ENCODE assay signal across 8 mouse cellular contexts in genomic region chr19:42147769-42148568, GRCm38 (mm10). TPM values are rescaled to one million over a fixed set of nuclear protein-coding genes. Genes with fewer than 3 reads are reported as not detected.
A peak's percentile ranks its signal among the peaks of the same experiment; 100 is the strongest.
DNase-seq lines count a peak whose midpoint lies in the region; ATAC-seq and TF ChIP-seq lines count a peak whose summit lies in the region.

No protein-coding gene starts in this region.

- H3K27me3 ChIP-seq in spleen, adult 2 months (ENCODE audit: control insufficient read depth, insufficient read depth, low read length) = peaks cover 7% of the 10 kb centered on the region
- no peaks in the 10 kb centered on the region for H3K27me3 ChIP-seq in intestine, embryonic 16.5 days (replicated peaks; ENCODE audit: control insufficient read depth, insufficient read depth, low read length)
- peaks cover 52% of the 10 kb centered on the region for H3K27me3 ChIP-seq in liver, embryonic 13.5 days
- H3K27me3 ChIP-seq in testis, adult 2 months (ENCODE audit: control insufficient read depth, insufficient read depth, low read length) = no peaks in the 10 kb centered on the region; the same call in 1 of the 2 replicates

- peak overlapping the region; percentile 87 for H3K4me2 ChIP-seq in intestine, embryonic 16.5 days (ENCODE audit: low read depth, low read length)
- peak overlapping the region; percentile 78 for H3K4me2 ChIP-seq in liver, embryonic 13.5 days

- H3K9me3 ChIP-seq in intestine, embryonic 16.5 days (ENCODE audit: control insufficient read depth, low read length) = no peaks in the 10 kb centered on the region
- H3K9me3 ChIP-seq in liver, embryonic 13.5 days (replicated peaks) = no peaks in the 10 kb centered on the region

- no peak for TF ChIP-seq CTCF in spleen, adult 2 months (IDR thresholded peaks at IDR 0.05; ENCODE audit: extremely low read depth, insufficient read depth, insufficient read length, insufficient replicate concordance)
- TF ChIP-seq CTCF in cortical plate, adult 2 months (IDR thresholded peaks at IDR 0.05; ENCODE audit: extremely low read depth, insufficient read depth, low read length) = no peak
- TF ChIP-seq CTCF in testis, adult 2 months (IDR thresholded peaks at IDR 0.05; ENCODE audit: control insufficient read depth, insufficient read depth, insufficient replicate concordance, low read depth, low read length) = no peak

- peaks cover 12% of the 10 kb centered on the region for H3K4me1 ChIP-seq in spleen, adult 2 months (ENCODE audit: control insufficient read depth, insufficient read depth, insufficient read length)
- H3K4me1 ChIP-seq in cortical plate, adult 2 months (ENCODE audit: control insufficient read depth, insufficient read depth, low read length) = peaks cover 2% of the 10 kb centered on the region; the same call in 1 of the 2 replicates
- peaks cover 31% of the 10 kb centered on the region for H3K4me1 ChIP-seq in intestine, embryonic 16.5 days (ENCODE audit: control insufficient read depth, insufficient read depth, low read length)
- H3K4me1 ChIP-seq in liver, embryonic 13.5 days (replicated peaks) = peaks cover 46% of the 10 kb centered on the region
- H3K4me1 ChIP-seq in testis, adult 2 months (ENCODE audit: control insufficient read depth, insufficient read depth, low read length) = peaks cover 27% of the 10 kb centered on the region

- peak overlapping the region; percentile 80 for H3K4me3 ChIP-seq in spleen, adult 2 months (ENCODE audit: extremely low read depth, insufficient read depth, insufficient read length)
- peak overlapping the region; percentile 65 for H3K4me3 ChIP-seq in cortical plate, adult 2 months (ENCODE audit: insufficient read depth, low read length)
- H3K4me3 ChIP-seq in intestine, embryonic 16.5 days (ENCODE audit: low read length) = peak overlapping the region; percentile 72
- H3K4me3 ChIP-seq in liver, embryonic 13.5 days (replicated peaks) = peak overlapping the region; percentile 65
- peak overlapping the region; percentile 88 for H3K4me3 ChIP-seq in testis, adult 2 months (ENCODE audit: control insufficient read depth, low read depth, low read length)

- H3K27ac ChIP-seq in spleen, adult 2 months (ENCODE audit: insufficient read depth, low read length) = peak overlapping the region; percentile 85
- peak overlapping the region; percentile 98 for H3K27ac ChIP-seq in cortical plate, adult 2 months (ENCODE audit: insufficient read depth, low read length)
- H3K27ac ChIP-seq in intestine, embryonic 16.5 days (ENCODE audit: low read length) = peak overlapping the region; percentile 87
- peak overlapping the region; percentile 65 for H3K27ac ChIP-seq in liver, embryonic 13.5 days
- peak overlapping the region; percentile 77 for H3K27ac ChIP-seq in testis, adult 2 months (ENCODE audit: control insufficient read depth, insufficient read depth, low read depth, low read length)

- H3K36me3 ChIP-seq in spleen, adult 2 months (ENCODE audit: control insufficient read depth, insufficient read depth, low read length) = no peaks in the 10 kb centered on the region
- no peaks in the 10 kb centered on the region for H3K36me3 ChIP-seq in intestine, embryonic 16.5 days (ENCODE audit: control insufficient read depth, insufficient read depth, low read length)
- 0 out of 2 replicates have a peak, but pooled peaks cover 2% of the 10 kb centered on the region for H3K36me3 ChIP-seq in liver, embryonic 13.5 days
- no peaks in the 10 kb centered on the region for H3K36me3 ChIP-seq in testis, adult 2 months (ENCODE audit: control insufficient read depth, insufficient read depth, low read length)

- 6% methylated on average over 63 of the region's 63 CpGs for WGBS in spleen, adult 2 months
- WGBS in intestine, embryonic 16.5 days = under 1% methylated on average over 63 of the region's 63 CpGs
- WGBS in liver, embryonic 13.5 days (ENCODE audit: insufficient replicate concordance) = 4% methylated on average over 63 of the region's 63 CpGs

- H3K9ac ChIP-seq in intestine, embryonic 16.5 days (ENCODE audit: low read depth, low read length) = peak overlapping the region; percentile 87
- peak overlapping the region; percentile 73 for H3K9ac ChIP-seq in liver, embryonic 13.5 days

- DNase-seq in spleen, adult 2 months (ENCODE audit: low read depth in 1 of 2, low spot score in 2 of 2) = peak in 1 of 2 experiments; percentile 24
- DNase-seq in spleen, postnatal 36 days (ENCODE audit: low spot score in 2 of 2) = no peak
- peak; percentile 98 for DNase-seq in heart, adult 11 months
- no peak for DNase-seq in liver, embryonic 13.5 days
- peak; percentile 61 for DNase-seq in naive thymus-derived CD4-positive, alpha-beta T cell, adult 2 months (ENCODE audit: low read depth)

- no peak for TF ChIP-seq POLR2A in spleen, adult 2 months (IDR thresholded peaks at IDR 0.05; ENCODE audit: low read depth, low read length)
- peak; percentile 44 for TF ChIP-seq POLR2A in cortical plate, adult 2 months (IDR thresholded peaks at IDR 0.05; ENCODE audit: extremely low read depth, insufficient read depth, low read length)
- TF ChIP-seq POLR2A in testis, adult 2 months (IDR thresholded peaks at IDR 0.05; ENCODE audit: control insufficient read depth, low read depth, low read length) = peak; percentile 30; the same call in 1 of the 2 replicates

- peak; percentile 21 for ATAC-seq in intestine, embryonic 16.5 days
- peak; percentile 27 for ATAC-seq in liver, embryonic 13.5 days (ENCODE audit: low read depth)

RNA-seq across cellular contexts. Expression of gene Marveld1, which starts 0.8 kb away (rescaled TPM):
- 52.6 and 76.5 TPM in 2 replicates for polyA plus RNA-seq in spleen, adult 2 months (2012; rRNA removed)
- polyA plus RNA-seq in cortical plate, adult 2 months (2012; rRNA removed) = 14.4 and 16.8 TPM in 2 replicates
- 4.4 and 4.6 TPM in 2 replicates for polyA plus RNA-seq in intestine, embryonic 16.5 days (2015; fragmentation: Nextera tagmentation; extraction: Ambion mirVana)
- polyA plus RNA-seq in liver, embryonic 13.5 days (2015; fragmentation: Nextera tagmentation; extraction: Ambion mirVana) = 1.6 TPM in 2 replicates
- 5.5 and 5.9 TPM in 2 replicates for polyA plus RNA-seq in testis, adult 2 months (2012; rRNA removed)

RNA-seq across cellular contexts. Expression of gene Zfyve27, which starts 15.8 kb away (rescaled TPM):
- polyA plus RNA-seq in spleen, adult 2 months (2012; rRNA removed) = 49.4 and 49.5 TPM in 2 replicates
- 107 and 126 TPM in 2 replicates for polyA plus RNA-seq in cortical plate, adult 2 months (2012; rRNA removed)
- polyA plus RNA-seq in intestine, embryonic 16.5 days (2015; fragmentation: Nextera tagmentation; extraction: Ambion mirVana) = 19.0 and 20.6 TPM in 2 replicates
- polyA plus RNA-seq in liver, embryonic 13.5 days (2015; fragmentation: Nextera tagmentation; extraction: Ambion mirVana) = 8.2 and 8.4 TPM in 2 replicates
- 57.8 and 60.3 TPM in 2 replicates for polyA plus RNA-seq in testis, adult 2 months (2012; rRNA removed)

RNA-seq across cellular contexts. Expression of gene Avpi1, which starts 19.1 kb away (rescaled TPM):
- 13.4 and 18.2 TPM in 2 replicates for polyA plus RNA-seq in spleen, adult 2 months (2012; rRNA removed)
- polyA plus RNA-seq in cortical plate, adult 2 months (2012; rRNA removed) = 36.3 and 41.1 TPM in 2 replicates
- polyA plus RNA-seq in intestine, embryonic 16.5 days (2015; fragmentation: Nextera tagmentation; extraction: Ambion mirVana) = 41.5 and 43.8 TPM in 2 replicates
- 15.6 and 15.8 TPM in 2 replicates for polyA plus RNA-seq in liver, embryonic 13.5 days (2015; fragmentation: Nextera tagmentation; extraction: Ambion mirVana)
- 8.4 and 10.8 TPM in 2 replicates for polyA plus RNA-seq in testis, adult 2 months (2012; rRNA removed)

RNA-seq across cellular contexts. Expression of gene Sfrp5, which starts 54.1 kb away (rescaled TPM):
- 0.19 and 0.28 TPM in 2 replicates for polyA plus RNA-seq in spleen, adult 2 months (2012; rRNA removed)
- 1.2 and 1.9 TPM in 2 replicates for polyA plus RNA-seq in cortical plate, adult 2 months (2012; rRNA removed)
- 3.5 and 8.3 TPM in 2 replicates for polyA plus RNA-seq in intestine, embryonic 16.5 days (2015; fragmentation: Nextera tagmentation; extraction: Ambion mirVana)
- polyA plus RNA-seq in liver, embryonic 13.5 days (2015; fragmentation: Nextera tagmentation; extraction: Ambion mirVana) = 0.21 and 0.98 TPM in 2 replicates
- polyA plus RNA-seq in testis, adult 2 months (2012; rRNA removed) = 0.10 TPM in 1 of 2 replicates, not detected in the other

RNA-seq across cellular contexts. Expression of gene Pi4k2a, which starts 57.7 kb away (rescaled TPM):
- polyA plus RNA-seq in spleen, adult 2 months (2012; rRNA removed) = 22.3 and 25.1 TPM in 2 replicates
- 56.8 and 57.0 TPM in 2 replicates for polyA plus RNA-seq in cortical plate, adult 2 months (2012; rRNA removed)
- 6.4 and 6.6 TPM in 2 replicates for polyA plus RNA-seq in intestine, embryonic 16.5 days (2015; fragmentation: Nextera tagmentation; extraction: Ambion mirVana)
- 9.7 and 9.9 TPM in 2 replicates for polyA plus RNA-seq in liver, embryonic 13.5 days (2015; fragmentation: Nextera tagmentation; extraction: Ambion mirVana)
- 27.2 and 27.8 TPM in 2 replicates for polyA plus RNA-seq in testis, adult 2 months (2012; rRNA removed)

Comparison
In these comparisons a context has a peak if more than half of its experiments do, and no peak if none do; other contexts are left out.
1. DNase-seq: peak in heart, adult 11 months (single experiment) and naive thymus-derived CD4-positive, alpha-beta T cell, adult 2 months (single experiment); none in spleen, postnatal 36 days (0 of 2) and liver, embryonic 13.5 days (single experiment).
2. Peak in every context shown above with its lines, with median percentiles within 50 percentile points of each other: H3K27ac ChIP-seq and H3K4me3 ChIP-seq.